Mouse (Mus musculus): ENCODE results near the gene 9430097D07Rik. TPM values are rescaled to one million over a fixed set of nuclear protein-coding genes. Genes with fewer than 3 reads are reported as not detected.

Gene 9430097D07Rik
- polyA plus RNA-seq, 1 experiment, result not detected

DNA sequence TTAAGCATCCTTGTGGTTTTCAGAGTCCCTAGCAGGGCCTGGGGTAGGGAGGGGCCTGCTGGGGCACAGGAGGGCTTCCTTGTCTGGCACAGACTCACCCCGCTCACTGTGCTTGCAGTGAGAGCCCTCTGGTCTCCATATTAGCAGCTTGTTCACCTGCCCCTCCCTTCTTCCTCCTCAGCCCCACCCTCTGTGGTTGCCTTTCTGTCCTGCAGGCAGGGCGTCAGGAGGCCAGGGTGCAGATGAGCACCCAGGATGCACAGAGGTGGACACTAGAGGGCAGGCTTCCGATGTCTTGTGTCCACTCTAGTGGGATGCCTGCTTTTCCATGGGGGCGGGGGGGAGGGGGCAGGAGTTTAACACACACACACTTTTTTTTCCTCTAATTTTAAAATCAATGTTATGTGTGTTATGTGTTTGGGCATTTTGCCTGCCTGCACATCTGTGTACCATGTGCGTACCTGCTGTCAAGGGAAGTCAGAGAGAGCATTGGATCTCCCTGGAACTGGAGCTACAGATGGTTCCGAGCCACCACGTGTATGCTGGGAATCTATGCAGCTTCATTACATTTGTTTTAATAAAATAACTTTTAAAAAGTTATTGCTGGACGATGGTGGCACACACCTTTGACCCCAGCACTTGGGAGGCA lies 26.1 kb upstream of the 9430097D07Rik start:
- H3K27me3 ChIP-seq (ENCODE audit: control insufficient read depth, insufficient read depth, low read length, poor library complexity, severe bottlenecking), result no peaks in the 10 kb centered on the region
- H3K4me3 ChIP-seq (ENCODE audit: low read depth, low read length), result no peak overlapping the region
- TF ChIP-seq CTCF (IDR thresholded peaks at IDR 0.05; ENCODE audit: low read depth, low read length) (peak; percentile 80), POLR2A (IDR thresholded peaks at IDR 0.05; ENCODE audit: insufficient read depth, low read length) (no peak), EP300 (IDR thresholded peaks at IDR 0.05; ENCODE audit: insufficient read depth, low read depth, low read length) (no peak)
- H3K9me3 ChIP-seq (replicated peaks; ENCODE audit: control insufficient read depth, insufficient read depth, low read length, poor library complexity, severe bottlenecking), result no peaks in the 10 kb centered on the region
- H3K36me3 ChIP-seq (ENCODE audit: control insufficient read depth, insufficient read depth, low read length, poor library complexity, severe bottlenecking), result no peaks in the 10 kb centered on the region
- H3K27ac ChIP-seq (ENCODE audit: insufficient read depth, low read length), result no peak overlapping the region
- peaks cover 2% of the 10 kb centered on the region for H3K4me1 ChIP-seq (ENCODE audit: control insufficient read depth, insufficient read depth, low read length)
- no peak overlapping the region for H3K9ac ChIP-seq (ENCODE audit: low read depth, poor library complexity, severe bottlenecking)

DNA sequence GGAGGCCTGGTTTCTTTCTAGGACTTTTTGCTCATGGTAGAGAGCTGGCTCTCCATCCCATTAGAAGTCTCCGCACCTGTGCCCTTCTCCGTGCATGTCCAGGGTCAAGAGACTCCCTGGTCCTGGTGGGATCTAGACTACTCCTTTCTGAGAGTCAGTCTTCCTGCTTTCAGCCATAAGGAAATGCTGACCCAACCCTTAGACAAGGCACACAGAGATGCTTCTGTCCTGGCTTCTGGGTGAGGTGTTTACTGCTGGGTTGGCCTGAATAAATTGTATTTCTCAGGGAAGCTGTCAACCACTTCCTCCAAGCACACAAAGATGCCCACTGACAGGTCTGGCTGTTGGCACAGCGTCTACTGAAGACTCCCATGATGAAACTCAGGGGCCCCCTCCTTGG lies 23.9 kb upstream of the 9430097D07Rik start, which contains the start of gene St6galnac6:
Gene St6galnac6 (plus strand): TSS at position 301 of the 400 bp plus-strand sequence.
- Histone ChIP-seq H3K36me3 (ENCODE audit: control insufficient read depth, insufficient read depth, low read length, poor library complexity, severe bottlenecking) (no peaks in the 10 kb centered on the region), H3K9ac (ENCODE audit: low read depth, poor library complexity, severe bottlenecking) (no peak within 1 kb of the TSS), H3K27me3 (ENCODE audit: control insufficient read depth, insufficient read depth, low read length, poor library complexity, severe bottlenecking) (no peaks in the 10 kb centered on the region), H3K9me3 (replicated peaks; ENCODE audit: control insufficient read depth, insufficient read depth, low read length, poor library complexity, severe bottlenecking) (no peaks in the 10 kb centered on the region), H3K4me3 (ENCODE audit: low read depth, low read length) (no peak within 1 kb of the TSS), H3K27ac (ENCODE audit: insufficient read depth, low read length) (no peak within 1 kb of the TSS), H3K4me1 (ENCODE audit: control insufficient read depth, insufficient read depth, low read length) (peaks cover 2% of the 10 kb centered on the region)
- no peak for TF ChIP-seq CTCF (IDR thresholded peaks at IDR 0.05; ENCODE audit: low read depth, low read length)
- TF ChIP-seq POLR2A (IDR thresholded peaks at IDR 0.05; ENCODE audit: insufficient read depth, low read length), result no peak
- TF ChIP-seq EP300 (IDR thresholded peaks at IDR 0.05; ENCODE audit: insufficient read depth, low read depth, low read length), result no peak

DNA sequence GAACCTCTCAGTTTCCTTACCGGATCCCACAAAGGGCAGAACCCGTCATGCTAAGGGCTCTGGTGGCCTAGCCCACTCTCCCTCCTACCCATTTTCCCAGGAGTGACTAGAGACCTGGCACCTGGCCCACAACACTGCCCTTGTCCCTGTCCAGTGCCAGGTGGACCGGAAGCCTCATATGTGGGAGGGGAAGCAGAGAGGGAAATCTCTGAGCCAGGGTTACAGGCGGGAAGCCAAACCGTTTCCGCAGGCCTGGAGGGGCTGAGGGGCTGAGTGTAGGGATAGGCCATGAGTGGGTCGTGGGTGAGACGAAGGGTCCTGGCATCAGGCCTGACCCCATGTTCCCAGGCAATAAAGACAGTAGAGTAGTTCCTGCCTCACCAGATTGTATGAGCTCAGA lies 23.0 kb upstream of the 9430097D07Rik start:
- Histone ChIP-seq H3K27me3 (ENCODE audit: control insufficient read depth, insufficient read depth, low read length, poor library complexity, severe bottlenecking) (no peaks in the 10 kb centered on the region), H3K9me3 (replicated peaks; ENCODE audit: control insufficient read depth, insufficient read depth, low read length, poor library complexity, severe bottlenecking) (no peaks in the 10 kb centered on the region), H3K4me3 (ENCODE audit: low read depth, low read length) (no peak overlapping the region), H3K27ac (ENCODE audit: insufficient read depth, low read length) (no peak overlapping the region), H3K4me1 (ENCODE audit: control insufficient read depth, insufficient read depth, low read length) (peaks cover 2% of the 10 kb centered on the region), H3K9ac (ENCODE audit: low read depth, poor library complexity, severe bottlenecking) (no peak overlapping the region), H3K36me3 (ENCODE audit: control insufficient read depth, insufficient read depth, low read length, poor library complexity, severe bottlenecking) (no peaks in the 10 kb centered on the region)
- TF ChIP-seq EP300 (IDR thresholded peaks at IDR 0.05; ENCODE audit: insufficient read depth, low read depth, low read length) (no peak), CTCF (IDR thresholded peaks at IDR 0.05; ENCODE audit: low read depth, low read length) (no peak), POLR2A (IDR thresholded peaks at IDR 0.05; ENCODE audit: insufficient read depth, low read length) (no peak)

DNA sequence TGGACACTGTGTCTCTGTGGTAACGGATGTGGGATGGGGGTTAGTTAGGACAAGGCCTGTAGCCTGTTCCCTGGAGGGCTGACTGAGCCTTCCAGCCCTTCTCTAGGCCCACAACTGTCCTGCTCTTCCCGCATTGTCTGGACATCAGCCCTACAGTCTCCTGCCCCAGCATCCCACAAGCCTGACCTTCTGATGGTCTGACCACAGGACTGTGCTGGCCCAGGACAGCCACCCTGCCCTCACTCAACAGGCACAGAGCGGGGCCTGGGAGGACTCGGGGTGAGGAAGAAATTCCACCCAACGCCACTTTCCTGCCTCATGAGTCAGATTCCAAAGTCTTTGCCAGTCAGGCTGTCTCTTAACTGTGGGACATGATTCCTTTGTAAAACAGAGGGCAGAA lies 22.2 kb upstream of the 9430097D07Rik start:
- Histone ChIP-seq H3K4me1 (ENCODE audit: control insufficient read depth, insufficient read depth, low read length) (peaks cover 2% of the 10 kb centered on the region), H3K9ac (ENCODE audit: low read depth, poor library complexity, severe bottlenecking) (no peak overlapping the region), H3K27ac (ENCODE audit: insufficient read depth, low read length) (no peak overlapping the region), H3K9me3 (replicated peaks; ENCODE audit: control insufficient read depth, insufficient read depth, low read length, poor library complexity, severe bottlenecking) (no peaks in the 10 kb centered on the region), H3K4me3 (ENCODE audit: low read depth, low read length) (no peak overlapping the region), H3K36me3 (ENCODE audit: control insufficient read depth, insufficient read depth, low read length, poor library complexity, severe bottlenecking) (no peaks in the 10 kb centered on the region), H3K27me3 (ENCODE audit: control insufficient read depth, insufficient read depth, low read length, poor library complexity, severe bottlenecking) (no peaks in the 10 kb centered on the region)
- TF ChIP-seq EP300 (IDR thresholded peaks at IDR 0.05; ENCODE audit: insufficient read depth, low read depth, low read length) (no peak), CTCF (IDR thresholded peaks at IDR 0.05; ENCODE audit: low read depth, low read length) (no peak), POLR2A (IDR thresholded peaks at IDR 0.05; ENCODE audit: insufficient read depth, low read length) (no peak)

DNA sequence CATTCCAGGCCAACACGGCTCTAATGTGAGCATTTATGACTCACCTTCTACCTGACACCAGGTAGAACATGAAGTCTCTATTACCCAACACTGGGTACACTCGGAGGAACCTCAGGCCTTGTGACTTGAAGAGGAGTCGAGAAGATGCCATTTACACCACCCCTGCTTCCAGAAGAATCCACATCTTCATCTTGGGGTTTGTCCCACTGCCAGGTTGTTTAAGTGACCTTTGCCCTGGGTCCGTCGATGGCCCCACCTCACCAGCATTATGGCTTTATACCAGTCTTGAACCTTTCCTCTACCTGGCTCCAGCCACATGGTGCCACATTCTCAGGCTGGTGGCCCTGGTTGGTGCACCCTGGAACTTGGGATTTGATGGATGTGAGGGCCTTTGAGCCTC lies 21.8 kb upstream of the 9430097D07Rik start:
- Histone ChIP-seq H3K27me3 (ENCODE audit: control insufficient read depth, insufficient read depth, low read length, poor library complexity, severe bottlenecking) (no peaks in the 10 kb centered on the region), H3K4me1 (ENCODE audit: control insufficient read depth, insufficient read depth, low read length) (peaks cover 2% of the 10 kb centered on the region), H3K36me3 (ENCODE audit: control insufficient read depth, insufficient read depth, low read length, poor library complexity, severe bottlenecking) (no peaks in the 10 kb centered on the region), H3K9ac (ENCODE audit: low read depth, poor library complexity, severe bottlenecking) (no peak overlapping the region), H3K27ac (ENCODE audit: insufficient read depth, low read length) (no peak overlapping the region), H3K9me3 (replicated peaks; ENCODE audit: control insufficient read depth, insufficient read depth, low read length, poor library complexity, severe bottlenecking) (no peaks in the 10 kb centered on the region), H3K4me3 (ENCODE audit: low read depth, low read length) (no peak overlapping the region)
- TF ChIP-seq CTCF (IDR thresholded peaks at IDR 0.05; ENCODE audit: low read depth, low read length) (no peak), POLR2A (IDR thresholded peaks at IDR 0.05; ENCODE audit: insufficient read depth, low read length) (no peak), EP300 (IDR thresholded peaks at IDR 0.05; ENCODE audit: insufficient read depth, low read depth, low read length) (no peak)

DNA sequence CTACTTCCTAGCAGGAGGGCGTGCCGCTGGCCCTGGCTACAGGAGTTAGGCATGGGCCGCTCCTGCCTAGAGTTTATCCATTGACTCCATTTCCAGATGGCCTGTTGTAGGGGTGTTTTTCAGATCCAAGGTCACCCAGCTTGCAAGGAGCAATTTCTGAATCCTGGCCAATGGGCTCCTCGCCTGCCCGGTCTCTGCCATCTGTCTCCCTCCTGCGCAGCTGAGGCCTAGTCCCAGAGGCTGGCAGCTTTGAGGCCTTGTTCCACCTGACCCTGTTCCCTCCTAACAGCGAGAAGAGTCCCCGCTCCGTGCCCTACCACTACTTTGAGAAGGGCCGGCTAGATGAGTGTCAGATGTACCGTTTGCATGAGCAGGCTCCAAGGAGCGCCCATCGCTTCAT lies 21.2 kb upstream of the 9430097D07Rik start:
- Histone ChIP-seq H3K36me3 (ENCODE audit: control insufficient read depth, insufficient read depth, low read length, poor library complexity, severe bottlenecking) (no peaks in the 10 kb centered on the region), H3K4me3 (ENCODE audit: low read depth, low read length) (no peak overlapping the region), H3K27ac (ENCODE audit: insufficient read depth, low read length) (no peak overlapping the region), H3K9me3 (replicated peaks; ENCODE audit: control insufficient read depth, insufficient read depth, low read length, poor library complexity, severe bottlenecking) (no peaks in the 10 kb centered on the region), H3K27me3 (ENCODE audit: control insufficient read depth, insufficient read depth, low read length, poor library complexity, severe bottlenecking) (no peaks in the 10 kb centered on the region), H3K9ac (ENCODE audit: low read depth, poor library complexity, severe bottlenecking) (no peak overlapping the region), H3K4me1 (ENCODE audit: control insufficient read depth, insufficient read depth, low read length) (peaks cover 2% of the 10 kb centered on the region)
- no peak for TF ChIP-seq CTCF (IDR thresholded peaks at IDR 0.05; ENCODE audit: low read depth, low read length)

Measured in ES-Bruce4 (cell line).